Mouse (Mus musculus): ENCODE measurements around the gene Olfr601.

DNA sequence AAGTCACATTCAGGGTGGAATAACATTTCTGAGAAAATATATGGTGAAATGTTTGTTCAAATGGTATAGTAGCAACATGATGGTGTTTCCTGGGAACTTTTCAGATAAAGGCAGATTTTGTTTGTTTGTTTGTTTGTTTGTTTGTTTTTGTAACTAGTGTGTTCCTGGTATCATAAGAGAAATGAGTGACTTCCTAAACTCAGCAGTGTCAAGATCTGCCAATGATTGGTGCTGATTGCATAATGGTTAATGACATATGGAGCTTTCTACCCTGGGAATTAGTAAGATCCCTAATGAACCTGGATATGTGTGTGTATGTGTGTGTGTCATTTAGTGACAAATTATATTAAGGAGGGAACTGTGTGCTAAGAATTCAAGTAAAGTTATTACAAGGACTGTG, 39.2 kb downstream of the Olfr601 start, which contains the start of gene Olfr598:
- TF ChIP-seq CTCF (IDR thresholded peaks at IDR 0.05; ENCODE audit: low read depth, low read length) (no peak), POLR2A (IDR thresholded peaks at IDR 0.05; ENCODE audit: extremely low read depth, insufficient read depth, low read length) (no peak)

All from liver, adult 2 months (tissue).